Mouse (Mus musculus): ENCODE data around the gene Cntnap2. TPM values are rescaled to one million over a fixed set of nuclear protein-coding genes. Genes with fewer than 3 reads are reported as not detected.
"Not testable (repeated sequence)": the region's sequence is repeated elsewhere in the genome, so short reads cannot be mapped to it uniquely, and the experiment has no call there.

The Cntnap2 gene
- total and polyA plus RNA-seq, 2 experiments, result not detected

- Histone ChIP-seq H3K27ac (replicated peaks; ENCODE audit: insufficient read depth, low read depth, low read length) (no peak overlapping the region), H3K4me1 (ENCODE audit: control insufficient read depth, insufficient read depth, low read length) (no peaks in the 10 kb centered on the region), H3K4me3 (ENCODE audit: insufficient read depth, low read depth, low read length) (no peak overlapping the region), H3K36me3 (ENCODE audit: control insufficient read depth, insufficient read depth, low read length) (no peaks in the 10 kb centered on the region), H3K27me3 (ENCODE audit: control insufficient read depth, insufficient read depth, low read length) (no peaks in the 10 kb centered on the region), H3K79me2 (ENCODE audit: control insufficient read depth, insufficient read depth, low read length) (no peaks in the 10 kb centered on the region), H3K9ac (ENCODE audit: low read depth, low read length) (no peak overlapping the region)
- 77% methylated on average over 7 of the region's 7 CpGs for WGBS
- no peak for DNase-seq (ENCODE audit: extremely low read depth, low read depth, low spot score)
- TF ChIP-seq POLR2A (IDR thresholded peaks at IDR 0.05; ENCODE audit: extremely low read depth, insufficient read depth, low read length), result no peak
- TF ChIP-seq CTCF (IDR thresholded peaks at IDR 0.05; ENCODE audit: low read depth, low read length), result no peak
Measured at GRCm38 (mm10) chr6:47050319-47051222, 1991.4 kb downstream of the Cntnap2 start.

DNA sequence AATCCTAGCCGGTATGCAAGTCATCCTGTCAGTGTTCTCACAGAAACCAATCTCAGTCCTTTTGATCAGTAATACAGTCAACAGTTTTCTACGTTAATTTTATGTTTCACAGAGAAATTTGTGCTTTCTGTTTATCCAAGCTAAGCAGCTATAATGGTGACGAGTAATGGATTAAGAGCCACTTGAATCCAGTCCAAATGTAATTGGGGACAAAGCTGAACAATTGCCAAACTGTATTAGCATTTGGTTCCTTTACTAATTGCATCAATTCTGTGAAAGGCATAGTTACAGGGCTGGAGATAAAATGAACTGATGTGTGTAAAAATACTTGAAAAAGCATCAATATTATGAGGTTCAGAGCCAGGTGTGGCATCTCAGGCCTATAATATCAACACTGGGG lies 2002.2 kb downstream of the Cntnap2 start:
- WGBS, result 77% methylated on average over 3 of the region's 3 CpGs
- no peak for TF ChIP-seq CTCF (IDR thresholded peaks at IDR 0.05; ENCODE audit: low read depth, low read length)
- no peak for TF ChIP-seq POLR2A (IDR thresholded peaks at IDR 0.05; ENCODE audit: extremely low read depth, insufficient read depth, low read length)
- no peaks in the 10 kb centered on the region for H3K36me3 ChIP-seq (ENCODE audit: control insufficient read depth, insufficient read depth, low read length)
- H3K9ac ChIP-seq (ENCODE audit: low read depth, low read length), result no peak overlapping the region
- no peaks in the 10 kb centered on the region for H3K4me1 ChIP-seq (ENCODE audit: control insufficient read depth, insufficient read depth, low read length)
- no peak overlapping the region for H3K4me3 ChIP-seq (ENCODE audit: insufficient read depth, low read depth, low read length)
- no peaks in the 10 kb centered on the region for H3K27me3 ChIP-seq (ENCODE audit: control insufficient read depth, insufficient read depth, low read length)
- H3K79me2 ChIP-seq (ENCODE audit: control insufficient read depth, insufficient read depth, low read length), result no peaks in the 10 kb centered on the region
- no peak overlapping the region for H3K27ac ChIP-seq (replicated peaks; ENCODE audit: insufficient read depth, low read depth, low read length)
- no peak for DNase-seq (ENCODE audit: extremely low read depth, low read depth, low spot score)

- Histone ChIP-seq H3K4me3 (ENCODE audit: insufficient read depth, low read depth, low read length) (no peak overlapping the region), H3K4me1 (ENCODE audit: control insufficient read depth, insufficient read depth, low read length) (no peaks in the 10 kb centered on the region), H3K27me3 (ENCODE audit: control insufficient read depth, insufficient read depth, low read length) (no peaks in the 10 kb centered on the region), H3K79me2 (ENCODE audit: control insufficient read depth, insufficient read depth, low read length) (no peaks in the 10 kb centered on the region), H3K36me3 (ENCODE audit: control insufficient read depth, insufficient read depth, low read length) (no peaks in the 10 kb centered on the region), H3K9ac (ENCODE audit: low read depth, low read length) (no peak overlapping the region), H3K27ac (replicated peaks; ENCODE audit: insufficient read depth, low read depth, low read length) (no peak overlapping the region)
- TF ChIP-seq CTCF (IDR thresholded peaks at IDR 0.05; ENCODE audit: low read depth, low read length), result no peak
- TF ChIP-seq POLR2A (IDR thresholded peaks at IDR 0.05; ENCODE audit: extremely low read depth, insufficient read depth, low read length), result no peak
- WGBS, result 85% methylated on average over 4 of the region's 4 CpGs
- no peak for DNase-seq (ENCODE audit: extremely low read depth, low read depth, low spot score)
Measured at GRCm38 (mm10) chr6:47089998-47090397, 2030.8 kb downstream of the Cntnap2 start.

GRCm38 (mm10) chr6:47104951-47105350 lies 2045.8 kb downstream of the Cntnap2 start:
- TF ChIP-seq POLR2A (IDR thresholded peaks at IDR 0.05; ENCODE audit: extremely low read depth, insufficient read depth, low read length) (no peak), CTCF (IDR thresholded peaks at IDR 0.05; ENCODE audit: low read depth, low read length) (no peak)
- Histone ChIP-seq H3K4me1 (ENCODE audit: control insufficient read depth, insufficient read depth, low read length) (no peaks in the 10 kb centered on the region; the same call in 1 of the 2 replicates), H3K27me3 (ENCODE audit: control insufficient read depth, insufficient read depth, low read length) (no peaks in the 10 kb centered on the region), H3K79me2 (ENCODE audit: control insufficient read depth, insufficient read depth, low read length) (no peaks in the 10 kb centered on the region), H3K4me3 (ENCODE audit: insufficient read depth, low read depth, low read length) (no peak overlapping the region), H3K36me3 (ENCODE audit: control insufficient read depth, insufficient read depth, low read length) (no peaks in the 10 kb centered on the region), H3K9ac (ENCODE audit: low read depth, low read length) (no peak overlapping the region), H3K27ac (replicated peaks; ENCODE audit: insufficient read depth, low read depth, low read length) (no peak overlapping the region)
- WGBS, result 10% methylated on average over 1 of the region's 1 CpGs
- DNase-seq (ENCODE audit: extremely low read depth, low read depth, low spot score), result peak; percentile 62

DNA sequence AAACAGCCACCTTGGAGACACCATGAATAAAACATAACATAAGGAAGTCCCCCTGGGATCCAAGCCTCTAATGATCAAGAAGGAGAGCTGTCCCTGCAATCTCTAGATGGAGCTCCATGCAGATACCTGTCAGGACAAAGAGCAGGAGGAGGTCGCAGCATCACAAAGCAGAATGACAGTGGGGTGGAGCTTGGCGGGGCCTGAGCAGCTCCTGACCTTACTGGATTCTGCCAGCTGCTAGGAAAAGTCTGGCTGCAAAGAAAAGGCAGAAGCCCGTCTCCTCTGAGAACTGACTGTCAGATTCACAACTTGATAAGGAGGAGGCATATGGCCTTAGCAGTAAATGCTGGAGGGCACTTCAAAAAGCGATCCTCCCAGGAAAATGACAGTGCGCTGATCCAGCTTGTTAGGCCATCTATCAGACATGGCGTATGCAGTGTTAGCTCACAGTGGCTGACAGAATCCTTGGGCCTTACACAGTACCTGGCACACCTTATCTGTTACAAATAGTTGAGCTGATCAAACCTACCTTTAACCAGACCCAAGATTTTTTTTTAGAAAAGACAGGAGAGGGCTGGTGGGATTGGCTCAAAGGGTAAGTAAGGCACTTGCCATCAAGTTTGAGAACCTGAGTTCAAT lies 2050.5 kb downstream of the Cntnap2 start:
- 64% methylated on average over 6 of the region's 6 CpGs for WGBS
- no peak for DNase-seq (ENCODE audit: extremely low read depth, low read depth, low spot score)
- Histone ChIP-seq H3K4me3 (ENCODE audit: insufficient read depth, low read depth, low read length) (no peak overlapping the region), H3K9ac (ENCODE audit: low read depth, low read length) (no peak overlapping the region), H3K36me3 (ENCODE audit: control insufficient read depth, insufficient read depth, low read length) (no peaks in the 10 kb centered on the region), H3K27ac (replicated peaks; ENCODE audit: insufficient read depth, low read depth, low read length) (no peak overlapping the region), H3K4me1 (ENCODE audit: control insufficient read depth, insufficient read depth, low read length) (no peaks in the 10 kb centered on the region; the same call in 1 of the 2 replicates), H3K27me3 (ENCODE audit: control insufficient read depth, insufficient read depth, low read length) (no peaks in the 10 kb centered on the region), H3K79me2 (ENCODE audit: control insufficient read depth, insufficient read depth, low read length) (no peaks in the 10 kb centered on the region)
- TF ChIP-seq CTCF (IDR thresholded peaks at IDR 0.05; ENCODE audit: low read depth, low read length) (no peak), POLR2A (IDR thresholded peaks at IDR 0.05; ENCODE audit: extremely low read depth, insufficient read depth, low read length) (no peak)

DNA sequence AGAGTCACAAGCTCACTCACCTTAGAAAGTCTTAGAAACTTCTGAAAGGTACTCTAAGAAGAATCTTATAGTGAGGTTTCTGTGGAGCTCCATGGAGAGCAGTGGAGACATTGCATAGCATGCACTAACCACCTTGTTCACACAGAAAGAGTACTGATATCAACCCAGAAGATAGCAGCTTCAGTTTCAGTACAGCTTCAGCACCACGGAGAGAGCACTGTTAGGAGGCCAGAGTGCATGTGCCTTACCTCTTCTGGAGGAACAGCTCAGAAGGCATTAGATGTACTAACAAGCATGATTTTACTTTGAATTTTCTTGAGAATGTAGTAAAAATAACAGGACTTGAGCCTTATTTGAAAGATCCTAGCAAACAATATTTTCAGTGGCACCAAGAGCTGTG lies 2074.9 kb downstream of the Cntnap2 start:
- H3K79me2 ChIP-seq (ENCODE audit: control insufficient read depth, insufficient read depth, low read length); H3K36me3 ChIP-seq (ENCODE audit: control insufficient read depth, insufficient read depth, low read length); H3K4me3 ChIP-seq (ENCODE audit: insufficient read depth, low read depth, low read length); H3K27me3 ChIP-seq (ENCODE audit: control insufficient read depth, insufficient read depth, low read length); H3K9ac ChIP-seq (ENCODE audit: low read depth, low read length); DNase-seq (ENCODE audit: extremely low read depth, low read depth, low spot score); H3K4me1 ChIP-seq (ENCODE audit: control insufficient read depth, insufficient read depth, low read length); H3K27ac ChIP-seq (replicated peaks; ENCODE audit: insufficient read depth, low read depth, low read length): not testable (repeated sequence)
- no CpG with 5 or more reads among the region's 1 CpGs for WGBS

DNA sequence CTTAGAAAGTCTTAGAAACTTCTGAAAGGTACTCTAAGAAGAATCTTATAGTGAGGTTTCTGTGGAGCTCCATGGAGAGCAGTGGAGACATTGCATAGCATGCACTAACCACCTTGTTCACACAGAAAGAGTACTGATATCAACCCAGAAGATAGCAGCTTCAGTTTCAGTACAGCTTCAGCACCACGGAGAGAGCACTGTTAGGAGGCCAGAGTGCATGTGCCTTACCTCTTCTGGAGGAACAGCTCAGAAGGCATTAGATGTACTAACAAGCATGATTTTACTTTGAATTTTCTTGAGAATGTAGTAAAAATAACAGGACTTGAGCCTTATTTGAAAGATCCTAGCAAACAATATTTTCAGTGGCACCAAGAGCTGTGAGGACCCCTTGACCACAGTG lies 2093.9 kb downstream of the Cntnap2 start:
- not testable (repeated sequence) for DNase-seq (ENCODE audit: extremely low read depth, low read depth, low spot score); H3K79me2 ChIP-seq (ENCODE audit: control insufficient read depth, insufficient read depth, low read length); H3K27me3 ChIP-seq (ENCODE audit: control insufficient read depth, insufficient read depth, low read length); H3K4me1 ChIP-seq (ENCODE audit: control insufficient read depth, insufficient read depth, low read length); H3K9ac ChIP-seq (ENCODE audit: low read depth, low read length); H3K4me3 ChIP-seq (ENCODE audit: insufficient read depth, low read depth, low read length); H3K27ac ChIP-seq (replicated peaks; ENCODE audit: insufficient read depth, low read depth, low read length); H3K36me3 ChIP-seq (ENCODE audit: control insufficient read depth, insufficient read depth, low read length)
- WGBS, result no CpG with 5 or more reads among the region's 1 CpGs

- H3K4me1 ChIP-seq (ENCODE audit: control insufficient read depth, insufficient read depth, low read length); H3K9ac ChIP-seq (ENCODE audit: low read depth, low read length); H3K27ac ChIP-seq (replicated peaks; ENCODE audit: insufficient read depth, low read depth, low read length); H3K4me3 ChIP-seq (ENCODE audit: insufficient read depth, low read depth, low read length); H3K27me3 ChIP-seq (ENCODE audit: control insufficient read depth, insufficient read depth, low read length); H3K36me3 ChIP-seq (ENCODE audit: control insufficient read depth, insufficient read depth, low read length); H3K79me2 ChIP-seq (ENCODE audit: control insufficient read depth, insufficient read depth, low read length): not testable (repeated sequence)
- DNase-seq (ENCODE audit: extremely low read depth, low read depth, low spot score), result peak; percentile 4
- WGBS, result 61% methylated on average over 8 of the region's 8 CpGs
Measured at GRCm38 (mm10) chr6:47174580-47175294, 2115.6 kb downstream of the Cntnap2 start.

All from liver, adult 2 months (tissue).